Mouse (Mus musculus): ENCODE results near the gene Prkce. TPM values are rescaled to one million over a fixed set of nuclear protein-coding genes. Genes with fewer than 3 reads are reported as not detected.

The Prkce gene
- polyA plus RNA-seq, 1 experiment, result 4.8 TPM

GRCm38 (mm10) chr17:86168231-86168981, 821 bp downstream of the Prkce start:
- no peak overlapping the region; the same call in 1 of the 2 replicates for H3K27ac ChIP-seq (ENCODE audit: control insufficient read depth, insufficient read depth, low read depth, low read length, poor library complexity)
- TF ChIP-seq CTCF (IDR thresholded peaks at IDR 0.05; ENCODE audit: control insufficient read depth, insufficient read depth, low read length) (no peak), POLR2A (IDR thresholded peaks at IDR 0.05; ENCODE audit: borderline replicate concordance, control insufficient read depth, low read depth, low read length) (no peak)
- WGBS, result under 1% methylated on average over 64 of the region's 64 CpGs
- H3K4me1 ChIP-seq (ENCODE audit: control insufficient read depth, insufficient read depth, low read length), result peaks cover 2% of the 10 kb centered on the region
- peak overlapping the region; percentile 82 for H3K4me3 ChIP-seq (replicated peaks; ENCODE audit: control insufficient read depth, low read depth, low read length)

DNA sequence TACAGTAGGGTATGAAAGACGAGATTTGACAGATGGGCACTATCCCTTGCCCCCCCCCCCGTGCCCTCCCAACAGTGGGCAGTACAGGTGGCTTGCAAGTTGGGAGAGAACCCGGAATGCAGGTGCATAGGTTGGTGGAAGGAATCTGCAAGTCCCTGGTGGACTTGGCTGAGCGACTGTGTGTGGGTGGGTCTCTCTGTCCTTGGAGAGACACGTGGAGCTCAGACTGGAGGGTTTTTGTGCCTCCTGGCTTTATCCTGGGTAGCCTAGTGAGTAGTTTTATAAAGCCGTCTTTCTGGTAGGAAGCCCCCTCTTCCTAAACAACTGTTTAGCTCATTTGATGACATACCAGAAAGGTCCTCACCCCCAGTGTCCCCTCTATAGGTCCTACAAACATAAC, 1.5 kb downstream of the Prkce start:
- Histone ChIP-seq H3K27ac (ENCODE audit: control insufficient read depth, insufficient read depth, low read depth, low read length, poor library complexity) (no peak overlapping the region), H3K4me1 (ENCODE audit: control insufficient read depth, insufficient read depth, low read length) (peaks cover 2% of the 10 kb centered on the region), H3K4me3 (replicated peaks; ENCODE audit: control insufficient read depth, low read depth, low read length) (peak overlapping the region; percentile 82)
- no peak for TF ChIP-seq CTCF (IDR thresholded peaks at IDR 0.05; ENCODE audit: control insufficient read depth, insufficient read depth, low read length)
- TF ChIP-seq POLR2A (IDR thresholded peaks at IDR 0.05; ENCODE audit: borderline replicate concordance, control insufficient read depth, low read depth, low read length), result no peak
- 18% methylated on average over 6 of the region's 6 CpGs for WGBS

DNA sequence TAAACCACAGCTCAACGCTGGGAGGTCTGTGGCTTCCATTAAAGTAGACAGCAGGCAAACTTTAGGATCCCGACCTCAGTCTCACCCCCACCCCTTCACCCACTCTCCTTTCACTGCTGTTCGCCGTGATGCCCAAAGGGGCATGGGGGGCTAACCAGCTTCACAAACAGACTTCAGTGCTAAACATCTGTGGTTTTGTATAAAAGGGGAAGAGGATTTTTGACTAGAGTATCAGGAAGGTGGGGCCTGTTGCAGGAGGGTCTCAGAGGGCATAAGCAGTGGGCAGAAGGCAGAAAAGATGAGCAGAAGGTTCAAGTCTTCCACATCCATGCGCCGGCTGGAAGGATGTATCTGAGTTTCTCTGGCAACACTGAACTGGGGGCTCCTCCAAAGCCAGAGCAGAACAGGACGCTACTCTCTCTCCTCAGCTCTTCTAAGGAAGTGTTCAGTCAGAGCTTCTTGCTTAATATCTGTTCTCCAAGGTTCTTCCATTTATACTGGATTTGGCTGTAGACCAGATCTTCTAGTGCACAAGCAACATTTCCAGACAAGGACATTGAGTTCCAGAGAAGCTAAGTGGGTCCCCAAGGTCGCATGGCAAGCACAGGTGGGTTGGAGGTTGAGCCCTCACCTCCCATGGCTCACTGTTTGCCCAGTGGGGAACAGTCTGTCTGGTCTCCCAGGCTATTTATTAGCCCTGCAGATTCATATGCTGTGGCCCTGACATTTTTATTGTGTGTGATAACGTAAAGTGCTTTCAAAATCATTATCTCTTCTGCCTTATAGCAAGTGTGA, 2.8 kb downstream of the Prkce start:
- H3K27ac ChIP-seq (ENCODE audit: control insufficient read depth, insufficient read depth, low read depth, low read length, poor library complexity), result no peak overlapping the region
- 22% methylated on average over 9 of the region's 9 CpGs for WGBS
- peaks cover 2% of the 10 kb centered on the region for H3K4me1 ChIP-seq (ENCODE audit: control insufficient read depth, insufficient read depth, low read length)
- TF ChIP-seq POLR2A (IDR thresholded peaks at IDR 0.05; ENCODE audit: borderline replicate concordance, control insufficient read depth, low read depth, low read length), result no peak
- no peak for TF ChIP-seq CTCF (IDR thresholded peaks at IDR 0.05; ENCODE audit: control insufficient read depth, insufficient read depth, low read length)
- H3K4me3 ChIP-seq (replicated peaks; ENCODE audit: control insufficient read depth, low read depth, low read length), result peak overlapping the region; percentile 35

DNA sequence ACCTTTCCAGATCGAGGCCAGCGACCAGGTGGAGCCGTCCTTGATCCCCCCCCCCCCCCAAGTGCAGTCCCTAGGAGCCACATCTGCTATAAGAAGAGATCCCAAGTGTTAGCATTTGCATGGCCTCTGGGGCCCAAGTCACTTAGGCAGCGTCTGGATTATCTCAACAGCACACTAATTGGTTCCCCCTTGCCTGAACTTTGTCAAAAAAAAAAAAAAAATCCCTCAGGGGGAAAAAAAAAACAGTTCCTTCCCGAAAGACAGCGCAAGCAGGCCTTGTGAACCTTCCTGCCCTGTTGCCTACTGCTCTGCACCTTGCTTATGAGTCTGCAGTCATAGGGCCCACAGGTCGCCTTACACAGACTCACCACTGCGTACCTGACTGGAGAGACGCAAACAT, 7.9 kb downstream of the Prkce start:
- no peak for TF ChIP-seq POLR2A (IDR thresholded peaks at IDR 0.05; ENCODE audit: borderline replicate concordance, control insufficient read depth, low read depth, low read length)
- no peak for TF ChIP-seq CTCF (IDR thresholded peaks at IDR 0.05; ENCODE audit: control insufficient read depth, insufficient read depth, low read length)
- H3K4me1 ChIP-seq (ENCODE audit: control insufficient read depth, insufficient read depth, low read length), result peaks cover 2% of the 10 kb centered on the region
- no peak overlapping the region for H3K27ac ChIP-seq (ENCODE audit: control insufficient read depth, insufficient read depth, low read depth, low read length, poor library complexity)
- H3K4me3 ChIP-seq (replicated peaks; ENCODE audit: control insufficient read depth, low read depth, low read length), result no peak overlapping the region
- 55% methylated on average over 9 of the region's 9 CpGs for WGBS

- Histone ChIP-seq H3K4me1 (ENCODE audit: control insufficient read depth, insufficient read depth, low read length) (no peaks in the 10 kb centered on the region), H3K4me3 (replicated peaks; ENCODE audit: control insufficient read depth, low read depth, low read length) (no peak overlapping the region), H3K27ac (ENCODE audit: control insufficient read depth, insufficient read depth, low read depth, low read length, poor library complexity) (no peak overlapping the region)
- no peak for TF ChIP-seq POLR2A (IDR thresholded peaks at IDR 0.05; ENCODE audit: borderline replicate concordance, control insufficient read depth, low read depth, low read length)
- TF ChIP-seq CTCF (IDR thresholded peaks at IDR 0.05; ENCODE audit: control insufficient read depth, insufficient read depth, low read length), result no peak
- WGBS, result 37% methylated on average over 7 of the region's 7 CpGs
Measured at GRCm38 (mm10) chr17:86176722-86177121, 9.1 kb downstream of the Prkce start.

DNA sequence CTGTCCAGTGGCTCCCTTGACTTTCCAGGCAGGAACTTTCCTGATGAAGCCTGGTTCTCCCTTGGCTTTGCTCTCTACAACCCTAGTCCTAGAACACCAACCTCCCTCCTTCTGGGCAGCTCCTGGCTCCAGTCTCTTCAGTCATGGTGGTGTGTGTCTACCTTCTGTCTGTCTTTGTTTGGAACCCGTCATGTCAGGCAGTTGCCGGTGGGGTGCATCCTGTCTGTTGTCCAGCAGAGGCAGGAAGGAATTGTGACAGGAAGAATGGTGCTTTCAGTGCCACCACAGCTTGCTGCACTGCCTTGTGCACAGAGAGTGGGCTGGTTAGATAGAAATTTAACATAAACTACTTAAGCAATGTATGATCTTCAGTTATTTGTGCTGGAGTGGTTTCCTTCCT, 16.2 kb downstream of the Prkce start:
- TF ChIP-seq POLR2A (IDR thresholded peaks at IDR 0.05; ENCODE audit: borderline replicate concordance, control insufficient read depth, low read depth, low read length) (no peak), CTCF (IDR thresholded peaks at IDR 0.05; ENCODE audit: control insufficient read depth, insufficient read depth, low read length) (no peak)
- Histone ChIP-seq H3K4me1 (ENCODE audit: control insufficient read depth, insufficient read depth, low read length) (peaks cover 5% of the 10 kb centered on the region; the same call in 1 of the 2 replicates), H3K4me3 (replicated peaks; ENCODE audit: control insufficient read depth, low read depth, low read length) (no peak overlapping the region), H3K27ac (ENCODE audit: control insufficient read depth, insufficient read depth, low read depth, low read length, poor library complexity) (no peak overlapping the region)
- 7% methylated on average over 2 of the region's 2 CpGs for WGBS

DNA sequence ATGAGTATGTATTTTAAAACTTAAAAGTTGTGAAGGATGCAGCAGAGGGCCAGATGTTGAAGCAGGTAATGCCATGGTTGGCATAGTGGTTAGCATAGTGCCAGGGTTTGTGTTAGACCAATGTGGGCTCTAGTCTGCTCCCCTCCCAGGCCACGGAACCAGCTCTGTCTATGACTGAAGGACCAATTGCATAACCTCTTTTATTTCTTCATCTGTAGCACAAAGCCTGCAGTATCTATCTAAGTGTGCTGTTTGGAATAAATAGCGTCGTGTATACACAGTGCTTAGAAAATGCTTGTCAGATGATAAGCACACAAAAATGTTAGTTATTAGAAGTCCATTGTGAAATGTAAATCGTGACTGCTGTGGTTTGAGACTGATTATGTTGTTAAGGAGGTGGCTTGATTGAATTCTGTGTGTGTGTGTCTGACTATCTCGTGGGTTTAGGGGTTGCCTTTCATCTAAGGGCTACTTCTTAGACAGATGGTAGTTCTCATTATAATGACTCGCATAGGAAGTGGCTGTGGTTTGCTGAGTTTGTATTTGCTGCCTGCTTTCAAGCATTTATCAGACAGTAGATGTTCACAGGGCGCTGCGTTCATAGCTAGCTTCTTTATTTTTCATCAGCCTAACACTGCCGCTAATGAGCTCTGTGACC, 17.1 kb downstream of the Prkce start:
- 5% methylated on average over 9 of the region's 9 CpGs for WGBS
- Histone ChIP-seq H3K4me3 (replicated peaks; ENCODE audit: control insufficient read depth, low read depth, low read length) (no peak overlapping the region), H3K4me1 (ENCODE audit: control insufficient read depth, insufficient read depth, low read length) (peaks cover 5% of the 10 kb centered on the region; the same call in 1 of the 2 replicates), H3K27ac (ENCODE audit: control insufficient read depth, insufficient read depth, low read depth, low read length, poor library complexity) (no peak overlapping the region)
- TF ChIP-seq CTCF (IDR thresholded peaks at IDR 0.05; ENCODE audit: control insufficient read depth, insufficient read depth, low read length) (no peak), POLR2A (IDR thresholded peaks at IDR 0.05; ENCODE audit: borderline replicate concordance, control insufficient read depth, low read depth, low read length) (no peak)

DNA sequence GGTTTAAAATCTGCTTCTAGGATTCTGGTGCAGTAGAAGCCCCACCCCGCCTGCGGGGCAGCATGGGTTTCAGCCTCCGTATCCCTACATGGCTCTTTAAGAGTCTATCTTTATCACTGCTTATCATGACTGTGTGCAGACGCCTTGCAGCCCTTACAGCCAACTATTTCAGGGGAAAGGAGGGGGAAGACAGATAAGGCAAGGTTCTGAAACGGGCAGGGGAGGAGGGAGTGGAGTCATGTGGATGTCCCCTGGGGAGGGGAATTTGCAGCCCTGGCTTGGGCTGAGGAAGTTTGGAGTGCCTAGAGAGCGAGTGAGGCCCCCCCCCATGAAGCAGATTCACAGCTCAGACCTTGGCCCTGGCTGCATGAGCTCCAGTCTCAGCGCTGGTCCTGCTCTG, 18.0 kb downstream of the Prkce start:
- WGBS, result 12% methylated on average over 7 of the region's 7 CpGs
- H3K4me1 ChIP-seq (ENCODE audit: control insufficient read depth, insufficient read depth, low read length), result peaks cover 5% of the 10 kb centered on the region; the same call in 1 of the 2 replicates
- no peak overlapping the region for H3K27ac ChIP-seq (ENCODE audit: control insufficient read depth, insufficient read depth, low read depth, low read length, poor library complexity)
- TF ChIP-seq CTCF (IDR thresholded peaks at IDR 0.05; ENCODE audit: control insufficient read depth, insufficient read depth, low read length), result no peak
- TF ChIP-seq POLR2A (IDR thresholded peaks at IDR 0.05; ENCODE audit: borderline replicate concordance, control insufficient read depth, low read depth, low read length), result no peak
- no peak overlapping the region for H3K4me3 ChIP-seq (replicated peaks; ENCODE audit: control insufficient read depth, low read depth, low read length)

All from bone marrow, adult 2 months (tissue).